Mouse (Mus musculus): ENCODE data around the gene Chchd4.

- TF ChIP-seq CTCF (conservative IDR thresholded peaks at IDR 0.05; ENCODE audit: insufficient read depth, insufficient read length, low read depth, low read length) (no peak), POLR2A (IDR thresholded peaks at IDR 0.05; ENCODE audit: low read depth, low read length) (no peak)
These were observed 57.2 kb downstream of the Chchd4 start for GRCm38 (mm10) chr6:91416146-91416545.
